ENCODE assay signal across 13 mouse cellular contexts in genomic region chr5:43200686-43201085, GRCm38 (mm10).
"Had no signal": no experiment of that assay in that cellular context is flagged by ENCODE, and none has a peak within 500 bp of the region (broad histone marks: within the 10 kb centered on the region; RNA-seq: fewer than 3 reads in every experiment).

No protein-coding gene starts in this region.

- H3K36me3 ChIP-seq: limb, embryonic 15.5 days; liver, embryonic 12.5 days; stomach, embryonic 15.5 days had no signal

- H3K27ac ChIP-seq: left cerebral cortex, adult 2 months; limb, embryonic 15.5 days; liver, embryonic 12.5 days; stomach, embryonic 15.5 days had no signal

- H3K9me3 ChIP-seq: limb, embryonic 15.5 days; liver, embryonic 12.5 days; stomach, embryonic 15.5 days had no signal

- H3K4me1 ChIP-seq: limb, embryonic 15.5 days; liver, embryonic 12.5 days; stomach, embryonic 15.5 days had no signal

- H3K4me3 ChIP-seq: left cerebral cortex, adult 2 months; limb, embryonic 15.5 days; liver, embryonic 12.5 days; stomach, embryonic 15.5 days had no signal

- ATAC-seq: liver, embryonic 12.5 days; midbrain, embryonic 16.5 days had no signal

- H3K9ac ChIP-seq: limb, embryonic 15.5 days; liver, embryonic 12.5 days; lung, embryonic 14.5 days; stomach, embryonic 15.5 days had no signal

- H3K4me2 ChIP-seq: limb, embryonic 15.5 days; liver, embryonic 12.5 days; lung, embryonic 14.5 days; midbrain, embryonic 11.5 days; stomach, embryonic 15.5 days had no signal

- H3K27me3 ChIP-seq: limb, embryonic 15.5 days; liver, embryonic 12.5 days; stomach, embryonic 15.5 days had no signal

- DNase-seq: kidney, postnatal 10 days; lung, embryonic 14.5 days; lung, postnatal 10 days; lung, postnatal 4 days; right cerebral cortex, postnatal 14 days; thymus, adult 2 months; thymus, postnatal 25 days had no signal
